Mouse (Mus musculus): ENCODE data around the gene Fibcd1.

Fibcd1 gene

DNA sequence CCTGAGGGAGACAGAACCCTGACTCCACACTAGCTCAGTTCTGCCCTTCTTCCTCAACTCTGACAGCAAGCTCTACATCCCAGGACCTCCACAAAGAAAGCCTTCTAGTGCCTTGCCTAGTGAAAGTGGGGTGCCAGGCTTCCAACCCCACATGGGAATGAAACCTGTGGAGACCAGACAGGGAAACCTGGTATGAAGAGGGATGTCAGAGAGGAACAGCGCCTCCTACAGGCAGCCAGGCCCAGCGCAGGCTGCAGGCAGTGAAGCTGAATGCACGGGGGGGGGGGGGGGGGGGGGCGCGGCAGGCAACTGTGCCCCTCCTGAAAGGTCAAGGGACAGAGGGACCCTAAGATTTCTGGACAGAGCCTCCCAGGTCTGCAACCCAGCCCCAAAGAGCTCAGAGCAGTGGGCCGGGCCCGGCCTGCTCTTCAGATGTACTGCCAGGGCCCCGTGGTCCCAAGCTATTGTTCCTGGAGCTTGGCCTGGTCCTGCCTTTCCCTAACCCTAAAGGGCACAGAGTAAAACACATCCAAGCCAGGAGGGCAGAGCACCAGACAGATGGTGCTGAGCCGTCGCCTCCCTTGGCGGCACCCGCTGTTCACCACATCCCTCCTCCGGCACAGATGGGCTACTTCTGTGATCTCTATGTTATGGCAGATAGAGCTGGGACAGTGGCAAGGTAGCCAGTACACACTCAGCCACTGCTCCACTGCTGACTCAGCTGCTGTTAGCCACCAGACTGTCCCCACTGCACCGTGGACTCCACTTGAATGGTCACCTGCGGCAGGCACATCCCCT is 21.7 kb downstream of the Fibcd1 start:
- in situ Hi-C loops (cut with MboI; ENCODE audit: low pct_unique_long_range_greater_than_20kb in 1 of 2, low sequenced_read_pairs in 2 of 2, unreplicated experiment in 1 of 2) = no loop called here

GRCm38 (mm10) chr2:31822524-31823371 is 23.1 kb downstream of the Fibcd1 start:
- in situ Hi-C loops (cut with MboI; ENCODE audit: low pct_unique_long_range_greater_than_20kb in 1 of 2, low sequenced_read_pairs in 2 of 2, unreplicated experiment in 1 of 2) = no loop called here

DNA sequence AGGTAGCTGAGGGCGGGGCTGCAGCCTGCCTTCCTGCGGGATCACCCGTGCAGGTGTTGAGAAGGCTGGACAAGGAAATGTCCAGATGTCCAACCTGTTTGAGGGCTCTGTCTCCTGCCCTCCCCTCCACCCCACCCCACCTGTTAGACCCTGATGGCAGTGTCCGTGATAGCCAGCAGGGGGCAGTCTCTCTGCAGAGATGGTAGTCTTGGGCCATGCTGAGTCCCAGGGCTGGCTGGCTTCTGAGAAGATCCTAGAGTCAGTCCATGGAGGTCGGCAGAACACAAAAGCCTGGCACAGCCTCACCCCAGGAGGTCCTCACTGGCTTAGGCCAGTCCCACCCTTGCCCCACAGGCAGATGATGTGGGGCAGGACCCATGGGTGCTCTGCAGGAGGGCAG is 30.4 kb downstream of the Fibcd1 start:
- in situ Hi-C loops (cut with MboI; ENCODE audit: low pct_unique_long_range_greater_than_20kb in 1 of 2, low sequenced_read_pairs in 2 of 2, unreplicated experiment in 1 of 2) = loop anchor here in 1 of 2 experiments (5.0 kb wide), 1 partner anchor 62 kb away; no protein-coding TSS in a partner anchor

DNA sequence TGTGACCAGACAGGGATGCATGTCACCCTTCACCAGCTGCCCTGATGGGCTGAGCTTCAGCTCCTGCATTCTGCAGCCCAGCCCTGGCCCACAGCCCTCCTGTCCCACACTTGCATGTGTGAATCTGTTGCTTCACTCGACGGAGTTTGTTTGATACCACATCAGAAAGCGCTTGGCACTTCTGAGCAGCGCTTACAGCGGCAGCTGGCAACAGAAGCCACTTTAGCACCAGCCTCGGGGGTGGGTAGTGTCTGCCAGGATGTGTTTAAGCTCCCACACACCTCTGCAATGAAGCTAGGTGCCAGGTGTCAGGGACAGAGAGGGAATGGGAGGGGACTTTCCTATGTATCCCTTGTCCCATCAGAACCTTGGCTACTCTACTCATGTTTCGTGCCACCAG is 31.1 kb downstream of the Fibcd1 start:
- in situ Hi-C loops (cut with MboI; ENCODE audit: low pct_unique_long_range_greater_than_20kb in 1 of 2, low sequenced_read_pairs in 2 of 2, unreplicated experiment in 1 of 2) = loop anchor here in 1 of 2 experiments (5.0 kb wide), 1 partner anchor 63 kb away; no protein-coding TSS in a partner anchor

DNA sequence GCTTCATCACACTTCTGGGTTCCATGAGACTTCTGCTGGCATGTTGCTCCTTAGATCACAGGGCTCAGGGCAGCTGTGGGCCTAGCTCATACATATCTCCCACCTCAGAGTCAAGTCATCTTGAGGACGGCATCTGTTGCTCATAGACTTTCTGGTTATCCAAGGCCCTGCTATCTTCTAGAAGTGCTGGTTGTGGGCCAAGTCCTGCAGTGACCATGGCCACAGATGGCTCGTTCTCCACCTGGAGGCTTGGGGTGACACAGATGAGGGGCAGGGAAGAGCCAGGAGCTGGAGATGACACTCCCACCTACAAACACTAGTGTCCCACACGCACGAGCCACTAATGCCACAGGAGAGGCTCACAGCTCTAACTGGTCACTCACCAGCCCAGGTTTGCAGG is 32.2 kb downstream of the Fibcd1 start:
- in situ Hi-C loops (cut with MboI; ENCODE audit: low pct_unique_long_range_greater_than_20kb in 1 of 2, low sequenced_read_pairs in 2 of 2, unreplicated experiment in 1 of 2) = no loop called here

GRCm38 (mm10) chr2:31811086-31811958 is 34.5 kb downstream of the Fibcd1 start:
- in situ Hi-C loops (cut with MboI; ENCODE audit: low pct_unique_long_range_greater_than_20kb in 1 of 2, low sequenced_read_pairs in 2 of 2, unreplicated experiment in 1 of 2) = no loop called here

- in situ Hi-C loops (cut with MboI; ENCODE audit: low pct_unique_long_range_greater_than_20kb in 1 of 2, low sequenced_read_pairs in 2 of 2, unreplicated experiment in 1 of 2) = no loop called here
Observed at GRCm38 (mm10) chr2:31810444-31810843, 35.4 kb downstream of the Fibcd1 start, which contains the start of gene Qrfp. Qrfp (minus strand) TSS chr2:31810580.

GRCm38 (mm10) chr2:31809358-31809740 is 36.5 kb downstream of the Fibcd1 start:
- in situ Hi-C loops (cut with MboI; ENCODE audit: low pct_unique_long_range_greater_than_20kb in 1 of 2, low sequenced_read_pairs in 2 of 2, unreplicated experiment in 1 of 2) = no loop called here

DNA sequence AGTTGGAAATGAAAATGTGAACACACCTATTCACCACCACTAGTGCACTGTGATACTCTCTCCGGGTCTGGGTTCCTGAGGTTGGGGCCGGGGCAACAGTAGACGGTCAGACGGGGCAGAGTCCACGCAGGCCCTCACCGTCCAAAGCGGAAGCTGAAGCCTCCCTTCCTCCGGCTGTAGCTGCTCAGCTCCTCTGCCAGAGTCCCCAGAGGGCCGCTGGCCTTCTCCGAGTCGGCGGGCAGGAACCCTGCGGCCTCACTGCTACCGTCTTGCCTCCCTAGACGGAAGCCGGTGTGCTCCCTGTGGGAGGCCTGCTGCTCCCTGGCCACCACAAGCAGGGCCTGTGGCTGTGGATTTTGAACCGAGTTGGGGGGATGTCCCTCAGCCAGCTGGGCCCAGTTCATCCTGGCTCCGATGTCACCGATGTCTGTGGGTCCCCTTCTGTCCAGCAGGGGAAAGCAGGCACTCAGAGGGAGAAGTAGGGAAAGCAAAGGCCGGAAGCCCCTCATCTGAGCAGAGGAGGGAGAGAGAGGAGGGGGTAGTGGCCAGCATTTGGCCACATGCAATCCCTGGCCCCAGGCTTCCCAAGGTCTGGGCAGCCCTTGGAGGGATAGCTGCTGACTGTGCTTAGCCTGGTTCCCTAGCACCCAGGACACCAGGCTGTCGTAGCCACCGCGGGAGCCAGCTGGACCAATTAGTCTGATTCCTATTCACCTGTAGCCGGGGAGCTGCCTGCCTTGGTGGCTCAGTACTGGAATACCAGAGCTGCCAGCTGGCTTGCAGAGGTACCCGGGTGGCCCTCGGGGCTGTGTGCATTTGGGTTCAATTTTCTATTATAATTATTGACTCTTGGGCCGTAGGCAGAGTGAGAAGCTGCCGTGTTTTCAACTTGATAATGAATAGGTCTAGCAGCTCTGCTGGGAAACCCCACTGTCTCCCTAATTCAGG is 37.1 kb downstream of the Fibcd1 start:
- in situ Hi-C loops (cut with MboI; ENCODE audit: low pct_unique_long_range_greater_than_20kb in 1 of 2, low sequenced_read_pairs in 2 of 2, unreplicated experiment in 1 of 2) = no loop called here

GRCm38 (mm10) chr2:31806639-31807382 is 39.0 kb downstream of the Fibcd1 start:
- in situ Hi-C loops (cut with MboI; ENCODE audit: low pct_unique_long_range_greater_than_20kb in 1 of 2, low sequenced_read_pairs in 2 of 2, unreplicated experiment in 1 of 2) = no loop called here

DNA sequence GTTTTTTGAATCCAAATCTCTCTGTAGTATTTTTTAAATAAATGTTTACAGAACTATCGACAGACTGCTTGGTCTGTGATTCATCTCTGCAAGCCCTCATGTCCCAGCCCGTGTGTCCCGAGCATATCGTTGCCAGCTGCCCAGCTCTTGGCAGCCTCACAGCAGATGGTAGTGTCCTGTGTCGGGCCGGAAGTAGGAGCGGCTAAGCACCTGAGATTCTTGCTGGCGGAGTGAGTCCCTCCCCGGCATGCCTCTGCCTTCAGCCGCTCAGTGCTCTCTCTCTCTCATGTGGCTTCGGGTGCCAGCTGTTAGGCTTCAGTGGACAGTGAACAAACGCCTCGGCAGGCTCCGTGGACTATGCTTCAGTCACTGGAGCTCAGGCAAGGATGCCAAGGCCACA is 42.3 kb downstream of the Fibcd1 start:
- in situ Hi-C loops (cut with MboI; ENCODE audit: low pct_unique_long_range_greater_than_20kb in 1 of 2, low sequenced_read_pairs in 2 of 2, unreplicated experiment in 1 of 2) = no loop called here

DNA sequence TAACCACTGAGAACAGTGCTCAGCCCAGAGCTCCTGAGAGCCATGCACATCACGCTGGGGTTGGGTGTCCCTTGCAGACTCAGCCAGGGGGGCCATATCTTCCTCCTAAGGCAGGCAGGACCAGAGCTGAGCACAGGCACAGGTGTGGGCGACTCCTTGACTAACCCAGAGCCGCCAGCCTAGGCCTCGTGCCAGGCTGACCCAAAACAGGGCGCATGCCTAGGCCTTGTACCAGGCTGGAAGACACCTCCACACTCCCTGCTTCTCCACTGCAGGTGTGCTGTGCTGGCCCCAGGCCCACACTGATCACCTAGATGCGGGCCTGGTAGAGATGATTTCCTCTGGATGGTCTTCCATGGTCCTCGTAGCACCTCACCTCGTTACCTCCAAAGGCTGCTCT is 43.0 kb downstream of the Fibcd1 start:
- in situ Hi-C loops (cut with MboI; ENCODE audit: low pct_unique_long_range_greater_than_20kb in 1 of 2, low sequenced_read_pairs in 2 of 2, unreplicated experiment in 1 of 2) = no loop called here

DNA sequence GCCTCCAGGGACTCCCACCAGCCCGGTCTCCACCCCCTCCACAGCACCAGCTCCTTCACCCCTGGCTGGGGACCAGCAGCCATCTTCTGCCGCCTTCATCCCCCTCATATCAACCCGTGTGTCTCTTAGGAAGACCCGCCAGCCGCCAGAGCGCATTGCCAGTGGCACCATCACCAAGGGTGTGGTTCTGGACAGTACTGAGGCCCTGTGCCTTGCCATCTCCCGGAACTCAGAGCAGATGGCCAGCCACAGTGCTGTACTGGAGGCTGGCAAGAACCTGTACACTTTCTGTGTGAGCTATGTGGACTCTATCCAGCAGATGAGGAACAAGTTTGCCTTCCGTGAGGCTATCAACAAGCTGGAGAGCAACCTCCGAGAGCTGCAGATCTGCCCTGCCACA is 44.4 kb downstream of the Fibcd1 start:
- in situ Hi-C loops (cut with MboI; ENCODE audit: low pct_unique_long_range_greater_than_20kb in 1 of 2, low sequenced_read_pairs in 2 of 2, unreplicated experiment in 1 of 2) = no loop called here

- in situ Hi-C loops (cut with MboI; ENCODE audit: low pct_unique_long_range_greater_than_20kb in 1 of 2, low sequenced_read_pairs in 2 of 2, unreplicated experiment in 1 of 2) = no loop called here
Observed at GRCm38 (mm10) chr2:31796943-31797342, 48.9 kb downstream of the Fibcd1 start.

DNA sequence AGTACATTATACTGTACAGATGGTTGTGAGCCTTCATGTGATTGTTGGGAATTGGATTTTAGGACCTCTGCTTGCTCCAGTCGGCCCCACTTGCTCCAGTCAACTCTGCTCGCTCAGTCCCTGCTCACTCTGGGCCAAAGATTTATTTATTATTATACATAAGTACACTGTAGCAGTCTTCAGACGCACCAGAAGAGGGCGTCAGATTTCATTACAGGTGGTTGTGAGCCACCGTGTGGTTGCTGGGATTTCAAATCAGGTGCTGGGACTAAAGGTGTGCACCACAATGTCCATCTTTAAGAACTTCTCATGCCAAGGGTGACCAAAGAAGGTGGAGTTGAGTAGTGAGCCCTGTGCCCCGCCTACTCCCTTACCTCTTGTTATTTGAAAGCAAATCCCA is 53.2 kb downstream of the Fibcd1 start:
- in situ Hi-C loops (cut with MboI; ENCODE audit: low pct_unique_long_range_greater_than_20kb in 1 of 2, low sequenced_read_pairs in 2 of 2, unreplicated experiment in 1 of 2) = no loop called here

DNA sequence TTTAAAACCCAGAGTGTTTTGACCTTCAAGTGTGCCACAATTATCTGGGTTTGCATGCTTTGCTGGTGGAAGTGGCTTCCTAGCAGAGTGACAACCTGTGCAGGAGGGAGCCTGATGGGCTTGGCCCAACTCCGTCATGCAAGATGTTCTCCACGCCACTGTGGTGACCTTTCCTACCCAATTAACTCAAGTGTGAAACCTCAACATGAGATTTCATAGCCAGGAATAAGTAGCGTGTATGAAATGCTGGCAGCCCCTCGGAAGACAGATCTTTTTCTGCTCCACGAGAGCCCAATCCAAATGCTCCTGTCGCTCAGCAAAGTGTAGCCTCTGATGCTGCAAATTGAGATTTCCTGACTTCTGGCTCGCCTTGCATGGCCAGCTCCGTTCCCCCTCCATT is 54.5 kb downstream of the Fibcd1 start:
- in situ Hi-C loops (cut with MboI; ENCODE audit: low pct_unique_long_range_greater_than_20kb in 1 of 2, low sequenced_read_pairs in 2 of 2, unreplicated experiment in 1 of 2) = no loop called here

DNA sequence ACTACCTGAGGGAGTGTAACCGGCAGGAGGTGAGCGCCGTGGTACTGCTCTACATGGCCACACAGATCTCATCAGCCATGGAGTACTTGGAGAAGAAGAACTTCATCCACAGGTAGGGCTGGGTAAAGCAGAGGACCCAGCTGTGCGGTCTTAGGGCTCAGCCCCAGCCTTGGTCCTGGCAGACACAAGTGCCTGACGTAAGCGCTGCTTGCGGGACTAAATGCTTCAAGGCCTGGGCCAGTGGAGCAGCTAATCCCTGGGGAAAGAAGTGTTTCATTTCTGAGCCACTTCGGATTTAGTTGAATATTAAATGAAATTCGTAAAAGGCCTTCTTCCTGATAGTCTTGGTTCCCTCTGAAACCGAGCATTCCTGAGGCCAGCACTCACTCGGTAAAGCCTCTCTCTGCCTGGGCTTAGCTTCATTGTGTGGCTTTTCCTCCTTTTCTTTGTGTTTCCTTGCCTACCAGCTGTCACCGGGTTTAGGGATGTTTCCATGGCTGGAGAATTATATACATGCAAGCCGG is 55.0 kb downstream of the Fibcd1 start:
- in situ Hi-C loops (cut with MboI; ENCODE audit: low pct_unique_long_range_greater_than_20kb in 1 of 2, low sequenced_read_pairs in 2 of 2, unreplicated experiment in 1 of 2) = no loop called here
